Mouse (Mus musculus) kidney, postnatal 0 days (tissue): ENCODE measurements around the gene Dmbt1. TPM values are rescaled to one million over a fixed set of nuclear protein-coding genes. Genes with fewer than 3 reads are reported as not detected.

ENCODE experiments used
- ATAC-seq: fragments of 200-750 bp; cut with Nextera tagmentation; replicated peaks from 2 replicates; pipeline ENCODE4 v1.8.0; 2017; ENCODE audit warnings: low read depth, moderate number of reproducible peaks, moderate TSS enrichment, moderate library complexity; ENCODE audit not compliant: low FRiP score
- DNase-seq: peaks from one replicate; pipeline ENCODE4 v3.0.0-alpha.2; 2016; ENCODE audit warnings: low spot score
- H3K27ac ChIP-seq: fragments of 300-500 bp; sonication (generic); 2 replicates; pipeline ENCODE4 v1.5.1; 2014; ENCODE audit warnings: mild to moderate bottlenecking
- H3K27me3 ChIP-seq: fragments of 300-500 bp; sonication (generic); 2 replicates; pipeline ENCODE4 v1.6.1; 2014; ENCODE audit warnings: low read length, mixed read lengths; ENCODE audit not compliant: insufficient read depth
- H3K36me3 ChIP-seq: fragments of 300-500 bp; sonication (generic); 2 replicates; pipeline ENCODE4 v1.6.1; 2014; ENCODE audit warnings: low read length, mixed read lengths; ENCODE audit not compliant: insufficient read depth
- H3K4me1 ChIP-seq: fragments of 300-500 bp; sonication (generic); replicated peaks from 2 replicates; pipeline ENCODE4 v1.6.1; 2014; ENCODE audit warnings: antibody characterized with exemption, low read length, mixed read lengths; ENCODE audit not compliant: insufficient read depth
- H3K4me2 ChIP-seq: fragments of 300-500 bp; sonication (generic); 2 replicates; pipeline ENCODE4 v1.6.1; 2014; ENCODE audit warnings: mild to moderate bottlenecking, low read length, moderate library complexity, mixed read lengths
- H3K4me3 ChIP-seq: fragments of 300-500 bp; sonication (generic); replicated peaks from 2 replicates; pipeline ENCODE4 v1.5.1; 2014; ENCODE audit warnings: low read depth, low read length
- H3K9ac ChIP-seq: fragments of 300-500 bp; sonication (generic); 2 replicates; pipeline ENCODE4 v1.6.1; 2014; ENCODE audit warnings: low read depth, low read length
- H3K9me3 ChIP-seq: fragments of 300-500 bp; sonication (generic); replicated peaks from 2 replicates; pipeline ENCODE4 v1.6.1; 2016; ENCODE audit warnings: low read length, inconsistent platforms, mixed read lengths
- CTCF ChIP-seq: IDR thresholded peaks from 2 replicates; pipeline ENCODE4 v1.5.1; 2016; ENCODE audit warnings: antibody characterized with exemption, low read depth, mild to moderate bottlenecking, moderate library complexity
- WGBS: fragments of 180-500 bp; shearing (Covaris S2); extraction: QIAGEN DNeasy Blood & Tissue Kit; methylation state at CpG from one replicate; pipeline ENCODE4 v1.1.7; 2014; 5-methylcytosine and 5-hydroxymethylcytosine counted together
- polyA plus RNA-seq: library from polyadenylated mRNA; unstranded; fragments of >200 nt; fragmentation: Nextera tagmentation; extraction: Ambion mirVana; gene quantifications from 2 replicates; pipeline ENCODE4 v1.2.1, GENCODE M21; 2015

The Dmbt1 gene
- polyA plus RNA-seq, 1 experiment from 2014 or later, result not detected

DNA sequence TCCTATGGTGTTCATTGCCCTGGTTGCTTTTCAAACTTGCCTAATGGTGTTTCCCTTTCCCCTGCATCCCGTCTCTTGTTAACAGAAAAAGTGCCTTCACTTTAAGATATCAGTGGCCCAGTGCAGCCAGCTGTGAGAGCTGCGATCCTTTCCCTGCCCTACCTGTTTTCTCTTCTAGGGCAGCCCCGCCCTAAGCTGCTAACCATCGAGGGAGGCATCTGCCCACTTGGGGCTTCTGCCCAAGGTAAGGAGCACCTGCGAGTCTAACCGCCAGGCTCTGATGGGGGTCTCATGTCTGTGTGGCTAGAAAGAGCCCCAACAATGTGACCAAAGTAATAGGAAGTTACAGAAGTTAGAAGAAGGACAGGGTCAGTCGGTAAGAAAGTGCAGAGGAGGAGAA, 130.4 kb downstream of the Dmbt1 start:
- no peak for ATAC-seq

DNA sequence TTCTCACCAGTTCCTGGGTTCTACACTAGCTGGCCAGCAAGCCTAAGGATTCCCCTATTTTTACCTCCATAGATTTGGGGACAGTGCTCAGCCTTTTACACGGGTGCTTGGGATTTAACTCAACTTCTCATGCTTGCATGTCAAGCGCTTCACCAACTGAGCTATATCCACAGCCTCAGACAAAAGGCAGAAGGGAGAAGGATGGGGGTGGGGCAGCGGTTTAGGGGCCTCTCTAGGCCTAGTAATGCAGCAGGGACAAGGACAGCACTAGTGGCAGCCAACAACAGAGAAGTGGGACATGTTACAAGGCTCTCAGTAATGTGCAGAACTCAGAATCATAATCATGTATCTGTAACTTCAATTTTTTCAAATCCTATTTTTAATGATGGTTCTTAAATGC, 135.9 kb downstream of the Dmbt1 start:
- Histone ChIP-seq H3K4me3 (no peak overlapping the region), H3K27me3 (no peaks in the 10 kb centered on the region), H3K4me1 (no peaks in the 10 kb centered on the region), H3K27ac (no peak overlapping the region), H3K36me3 (no peaks in the 10 kb centered on the region), H3K4me2 (no peak overlapping the region), H3K9me3 (no peaks in the 10 kb centered on the region), H3K9ac (no peak overlapping the region)
- DNase-seq (no peak), ATAC-seq (no peak)
- no peak for TF ChIP-seq CTCF
- WGBS, result 85% methylated on average over 3 of the region's 3 CpGs

More for the DNA sequence above, 130.4 kb downstream of the Dmbt1 start:
- no peak overlapping the region for H3K9ac ChIP-seq
- no peak overlapping the region for H3K27ac ChIP-seq
- no peak for TF ChIP-seq CTCF
- no peaks in the 10 kb centered on the region for H3K9me3 ChIP-seq
- H3K36me3 ChIP-seq, result no peaks in the 10 kb centered on the region
- H3K27me3 ChIP-seq, result no peaks in the 10 kb centered on the region
- no peak for DNase-seq
- H3K4me1 ChIP-seq, result no peaks in the 10 kb centered on the region
- H3K4me2 ChIP-seq, result no peak overlapping the region
- 66% methylated on average over 7 of the region's 7 CpGs for WGBS
- no peak overlapping the region for H3K4me3 ChIP-seq

DNA sequence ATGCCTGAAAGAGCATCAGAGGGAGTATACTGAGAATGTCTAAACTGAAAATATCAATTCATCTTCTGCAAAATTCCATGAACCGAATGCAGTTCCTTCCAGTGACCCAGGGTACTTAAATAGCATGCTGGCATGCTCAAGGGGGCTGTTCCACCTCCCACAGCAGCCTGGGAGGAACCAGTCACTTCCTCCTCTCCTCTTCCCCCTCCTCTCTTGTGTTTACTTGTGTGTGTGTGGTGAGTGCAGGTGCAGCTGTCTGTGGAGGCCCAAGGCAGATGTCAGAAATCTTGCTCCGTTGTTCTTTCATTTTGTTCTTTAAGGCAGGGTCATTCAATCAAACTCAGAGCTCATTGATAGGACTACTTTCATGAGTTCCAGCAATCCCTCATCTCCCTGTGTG, 137.2 kb downstream of the Dmbt1 start:
- Histone ChIP-seq H3K4me2 (no peak overlapping the region), H3K27me3 (no peaks in the 10 kb centered on the region), H3K36me3 (no peaks in the 10 kb centered on the region), H3K9ac (no peak overlapping the region), H3K27ac (no peak overlapping the region), H3K4me3 (no peak overlapping the region), H3K9me3 (no peaks in the 10 kb centered on the region), H3K4me1 (no peaks in the 10 kb centered on the region)
- no peak for TF ChIP-seq CTCF
- 15% methylated on average over 2 of the region's 2 CpGs for WGBS
- DNase-seq, result no peak
- no peak for ATAC-seq

Other genes with a start within 250 kb of the Dmbt1 start
- gene Plekha1, start 166.3 kb upstream of the Dmbt1 start, polyA plus RNA-seq, result 58.6 and 67.7 TPM in 2 replicates
- 14.5 and 14.8 TPM in 2 replicates for gene Htra1, start 95.9 kb upstream of the Dmbt1 start, polyA plus RNA-seq
- gene 4933402N03Rik, start 114.3 kb downstream of the Dmbt1 start, polyA plus RNA-seq, result not detected in 2 replicates
- not detected in 2 replicates for gene 5430419D17Rik, start 142.3 kb downstream of the Dmbt1 start, polyA plus RNA-seq